ENCODE assay signal across 16 mouse cellular contexts in the genomic region with DNA sequence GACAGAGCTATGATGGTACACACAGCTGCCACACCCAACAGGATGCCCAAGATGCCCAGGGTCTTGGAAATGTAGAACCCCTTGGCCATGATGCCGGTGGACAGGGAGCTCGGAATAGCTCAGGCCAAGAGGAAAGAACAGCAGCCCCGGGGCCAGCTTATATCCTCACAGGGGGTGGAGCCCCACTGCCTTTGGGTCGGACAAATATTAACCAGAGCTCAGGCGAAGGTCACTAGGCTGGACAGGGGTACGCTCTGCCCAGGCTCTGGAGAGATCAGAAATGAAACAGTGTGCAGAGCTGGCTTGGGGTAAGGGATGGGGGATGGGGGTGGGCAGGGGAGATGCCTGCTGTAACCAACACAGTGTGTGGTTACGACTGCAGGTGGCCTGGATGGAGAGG. TPM values are rescaled to one million over a fixed set of nuclear protein-coding genes. Genes with fewer than 3 reads are reported as not detected.
DNase-seq lines count a peak whose midpoint lies in the region; ATAC-seq and TF ChIP-seq lines count a peak whose summit lies in the region.
"Had no signal": no experiment of that assay in that cellular context is flagged by ENCODE, and none has a peak within 500 bp of the region (broad histone marks: within the 10 kb centered on the region; RNA-seq: fewer than 3 reads in every experiment).

No protein-coding gene starts in this region.

- 61% methylated on average over 7 of the region's 7 CpGs for WGBS in neural tube, embryonic 11.5 days
- 69% methylated on average over 7 of the region's 7 CpGs for WGBS in liver, embryonic 14.5 days (ENCODE audit: insufficient replicate concordance)

- intact Hi-C loops in heart, postnatal 36 days (cut with DNase I), result no loop called here

- no peak overlapping the region for H3K27ac ChIP-seq in neural tube, embryonic 11.5 days (ENCODE audit: low read depth, low read length)
- no peak overlapping the region for H3K27ac ChIP-seq in liver, embryonic 14.5 days
- H3K27ac ChIP-seq: hindbrain, embryonic 14.5 days; lung, embryonic 15.5 days had no signal

- H3K9me3 ChIP-seq in neural tube, embryonic 11.5 days (ENCODE audit: control insufficient read depth, low read length), result no peaks in the 10 kb centered on the region
- H3K9me3 ChIP-seq in liver, embryonic 14.5 days (ENCODE audit: control insufficient read depth, low read length), result no peaks in the 10 kb centered on the region
- H3K9me3 ChIP-seq: lung, embryonic 15.5 days had no signal

- no peaks in the 10 kb centered on the region for H3K4me1 ChIP-seq in neural tube, embryonic 11.5 days (ENCODE audit: control insufficient read depth, insufficient read depth, low read length)
- no peaks in the 10 kb centered on the region; a peak in 2 of 4 replicates for H3K4me1 ChIP-seq in liver, embryonic 14.5 days (replicated peaks; ENCODE audit: control insufficient read depth in 2 of 2, insufficient read depth in 2 of 2, low read length in 1 of 2)
- H3K4me1 ChIP-seq: lung, embryonic 15.5 days had no signal

- no peak for TF ChIP-seq CTCF in liver, embryonic 14.5 days (IDR thresholded peaks at IDR 0.05; ENCODE audit: low read depth)

- H3K4me2 ChIP-seq in neural tube, embryonic 11.5 days (ENCODE audit: low read depth), result no peak overlapping the region
- peak overlapping the region; percentile 40 for H3K4me2 ChIP-seq in liver, embryonic 14.5 days (ENCODE audit: low read depth)
- H3K4me2 ChIP-seq: hindbrain, embryonic 14.5 days; lung, embryonic 15.5 days had no signal

- H3K4me3 ChIP-seq in neural tube, embryonic 11.5 days (ENCODE audit: low read depth, low read length), result no peak overlapping the region
- peak overlapping the region; percentile 28 for H3K4me3 ChIP-seq in liver, embryonic 14.5 days (ENCODE audit: insufficient read depth in 1 of 2, low read depth in 2 of 2, low read length in 2 of 2)
- H3K4me3 ChIP-seq: lung, embryonic 15.5 days had no signal

- 0 out of 2 replicates have a peak, but pooled peaks cover 3% of the 10 kb centered on the region for H3K27me3 ChIP-seq in neural tube, embryonic 11.5 days (ENCODE audit: control insufficient read depth, insufficient read depth, low read length)
- H3K27me3 ChIP-seq in liver, embryonic 14.5 days (ENCODE audit: control insufficient read depth, insufficient read depth, low read length), result no peaks in the 10 kb centered on the region
- H3K27me3 ChIP-seq: Patski had no signal

- DNase-seq in neural tube, embryonic 11.5 days (ENCODE audit: low spot score), result peak; percentile 5
- no peak for DNase-seq in neural tube, embryonic 10.5 days (ENCODE audit: extremely low spot score, low spot score)
- DNase-seq in kidney, postnatal 36 days, result peak; percentile 82 to 85
- peak; percentile 10 to 33 (median 29) for DNase-seq in liver, embryonic 14.5 days (ENCODE audit: low read depth in 3 of 3, low spot score in 3 of 3)
- no peak for DNase-seq in adipocyte (ENCODE audit: low spot score)
- no peak for DNase-seq in retina, embryonic 14.5 days (ENCODE audit: low spot score)
- no peak for DNase-seq in embryo, embryonic 10.5 days (ENCODE audit: low spot score)
- DNase-seq in heart, postnatal 36 days, result no peak
- DNase-seq: cerebellum, adult 8-10 months had no signal

- no peak for ATAC-seq in neural tube, embryonic 11.5 days (ENCODE audit: insufficient read depth, low FRiP score, low TSS enrichment)
- ATAC-seq in liver, embryonic 14.5 days (ENCODE audit: insufficient read depth), result peak; percentile 74
- ATAC-seq: Patski had no signal

- no peaks in the 10 kb centered on the region for H3K36me3 ChIP-seq in neural tube, embryonic 11.5 days (ENCODE audit: control insufficient read depth, insufficient read depth, low read length)
- no peaks in the 10 kb centered on the region for H3K36me3 ChIP-seq in liver, embryonic 14.5 days (replicated peaks; ENCODE audit: control insufficient read depth, insufficient read depth, low read depth)
- H3K36me3 ChIP-seq: lung, embryonic 15.5 days had no signal

- no peak for TF ChIP-seq EP300 in liver, embryonic 14.5 days (IDR thresholded peaks at IDR 0.05; ENCODE audit: low read depth)

- no peak overlapping the region for H3K9ac ChIP-seq in neural tube, embryonic 11.5 days (ENCODE audit: low read length)
- no peak overlapping the region for H3K9ac ChIP-seq in liver, embryonic 14.5 days (replicated peaks)
- H3K9ac ChIP-seq: hindbrain, embryonic 14.5 days; lung, embryonic 15.5 days had no signal

RNA-seq across cellular contexts. Expression of gene Anpep, which starts 18.7 kb away (rescaled TPM):
- polyA plus RNA-seq in neural tube, embryonic 11.5 days (2014; fragmentation: Nextera tagmentation; extraction: Ambion mirVana), result 7.1 and 7.9 TPM in 2 replicates
- 16.1 and 16.9 TPM in 2 replicates for polyA plus RNA-seq in liver, embryonic 14.5 days (2012; rRNA removed)
- polyA plus RNA-seq in liver, embryonic 14.5 days (2014; fragmentation: Nextera tagmentation; extraction: Ambion mirVana), result 14.9 and 18.1 TPM in 2 replicates
- 10 to 100 TPM; 12.0 to 14.5 TPM for total RNA-seq in heart, postnatal 36 days (2021)
- total RNA-seq: megakaryocyte-erythroid progenitor cell, adult 5-6 weeks; monocyte, adult 5-6 weeks had no signal

RNA-seq across cellular contexts. Expression of gene Mesp2, which starts 31.6 kb away (rescaled TPM):
- polyA plus RNA-seq in neural tube, embryonic 11.5 days (2014; fragmentation: Nextera tagmentation; extraction: Ambion mirVana), result 0.20 and 0.76 TPM in 2 replicates
- 0.04 TPM in 1 of 2 replicates, not detected in the other for polyA plus RNA-seq in liver, embryonic 14.5 days (2012; rRNA removed)
- 0.06 TPM in 1 of 2 replicates, not detected in the other for polyA plus RNA-seq in liver, embryonic 14.5 days (2014; fragmentation: Nextera tagmentation; extraction: Ambion mirVana)
- total RNA-seq in heart, postnatal 36 days (2021), result under 1 TPM in 1 of 2 experiments, not detected in 1; 0.14 TPM
- total RNA-seq: monocyte, adult 5-6 weeks had no signal

RNA-seq across cellular contexts. Expression of gene Mesp1, which starts 48.6 kb away (rescaled TPM):
- not detected in 2 replicates for polyA plus RNA-seq in neural tube, embryonic 11.5 days (2014; fragmentation: Nextera tagmentation; extraction: Ambion mirVana)
- 0.02 TPM in 1 of 2 replicates, not detected in the other for polyA plus RNA-seq in liver, embryonic 14.5 days (2012; rRNA removed)
- polyA plus RNA-seq in liver, embryonic 14.5 days (2014; fragmentation: Nextera tagmentation; extraction: Ambion mirVana), result not detected in 2 replicates
- not detected for total RNA-seq in heart, postnatal 36 days (2021)
- total RNA-seq: layer of hippocampus, adult 8-10 months; megakaryocyte-erythroid progenitor cell, adult 5-6 weeks; monocyte, adult 5-6 weeks had no signal
- polyA plus RNA-seq: heart, postnatal 0 days; hindbrain, embryonic 14.5 days; lung, embryonic 15.5 days; Patski had no signal

Comparison
In these comparisons a context has a peak if more than half of its experiments do, and no peak if none do; other contexts are left out.
1. DNase-seq: peak in neural tube, embryonic 11.5 days (single experiment), kidney, postnatal 36 days (2 of 2) and liver, embryonic 14.5 days (3 of 3); none in neural tube, embryonic 10.5 days (single experiment), adipocyte (single experiment), retina, embryonic 14.5 days (single experiment), embryo, embryonic 10.5 days (single experiment) and heart, postnatal 36 days (0 of 2).